Mouse (Mus musculus): ENCODE results near the gene 9430097D07Rik. TPM values are rescaled to one million over a fixed set of nuclear protein-coding genes. Genes with fewer than 3 reads are reported as not detected.
A peak's percentile ranks its signal among the peaks of the same experiment; 100 is the strongest.

Gene 9430097D07Rik
- polyA plus RNA-seq (2012; rRNA removed), result 0.38 and 0.46 TPM in 2 replicates

DNA sequence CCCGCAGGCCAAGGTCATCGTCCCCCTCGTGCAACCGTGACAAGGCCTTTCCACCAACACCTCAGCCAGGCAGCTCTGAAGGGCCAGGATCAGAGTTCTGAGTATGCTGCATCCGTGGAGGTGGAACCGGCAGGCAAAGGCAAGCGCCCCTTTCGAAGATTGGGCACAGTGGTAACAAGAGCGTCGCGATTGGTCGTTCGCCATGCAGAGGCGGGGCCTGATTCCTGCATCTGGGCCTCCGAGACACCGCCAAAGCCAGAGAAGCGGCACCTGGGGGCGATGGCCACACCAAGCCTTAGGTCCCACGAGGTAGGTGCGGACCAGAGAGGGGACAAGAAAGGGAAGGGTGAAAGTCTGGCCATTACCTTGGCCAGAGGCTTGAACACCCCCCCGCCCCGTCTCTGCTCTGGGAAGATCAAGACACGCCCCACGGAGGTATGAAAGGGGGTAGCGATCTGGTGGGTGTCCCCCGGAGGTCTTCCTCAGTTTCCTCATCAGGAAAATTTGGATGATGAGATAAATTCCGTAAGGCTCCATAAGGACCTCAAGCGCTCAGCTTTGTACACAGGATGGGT is at the start of gene 9430097D07Rik:
Gene 9430097D07Rik (minus strand): TSS at position 99 of the 575 bp plus-strand sequence.
- DNase-seq (ENCODE audit: extremely low spot score in 1 of 2, low spot score in 1 of 2), result peak; percentile 55 to 84

DNA sequence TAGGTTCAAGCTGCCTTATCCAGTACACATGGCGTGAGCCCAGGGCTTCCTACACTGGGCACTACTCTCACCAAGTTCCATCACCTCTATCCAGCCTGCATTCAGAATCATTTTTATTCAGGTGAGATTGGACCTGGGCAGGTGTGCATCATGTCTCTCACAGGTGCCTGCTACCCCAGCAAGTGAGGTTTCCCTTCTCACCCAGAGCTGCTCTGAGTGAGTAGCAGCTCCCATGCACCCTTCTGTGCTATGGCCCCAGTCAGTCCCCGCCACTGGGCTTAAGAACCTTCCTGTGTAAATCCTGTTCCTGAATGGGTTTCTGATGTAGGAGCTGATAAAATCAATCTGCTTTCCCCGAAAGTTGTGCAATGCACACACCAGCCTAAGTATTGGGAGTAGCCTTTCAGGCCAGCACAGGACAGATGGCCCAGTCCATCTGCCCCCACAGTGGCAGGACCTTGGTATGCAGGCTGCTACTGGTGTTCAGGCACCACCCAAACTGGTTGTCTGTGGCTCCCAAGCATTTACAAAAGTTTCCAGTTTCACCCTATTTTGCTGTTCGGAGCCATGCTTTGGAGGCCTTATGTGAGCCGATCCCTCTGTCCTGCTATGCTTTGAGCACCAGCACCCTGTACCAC is 48.7 kb upstream of the 9430097D07Rik start:
- no peak for DNase-seq (ENCODE audit: extremely low spot score in 1 of 2, low spot score in 1 of 2)

- DNase-seq (ENCODE audit: extremely low spot score in 1 of 2, low spot score in 1 of 2), result no peak
Measured at GRCm38 (mm10) chr2:32621517-32621859, 46.0 kb upstream of the 9430097D07Rik start, which contains the start of gene Ak1. Ak1 (plus strand) TSS chr2:32621758.

DNA sequence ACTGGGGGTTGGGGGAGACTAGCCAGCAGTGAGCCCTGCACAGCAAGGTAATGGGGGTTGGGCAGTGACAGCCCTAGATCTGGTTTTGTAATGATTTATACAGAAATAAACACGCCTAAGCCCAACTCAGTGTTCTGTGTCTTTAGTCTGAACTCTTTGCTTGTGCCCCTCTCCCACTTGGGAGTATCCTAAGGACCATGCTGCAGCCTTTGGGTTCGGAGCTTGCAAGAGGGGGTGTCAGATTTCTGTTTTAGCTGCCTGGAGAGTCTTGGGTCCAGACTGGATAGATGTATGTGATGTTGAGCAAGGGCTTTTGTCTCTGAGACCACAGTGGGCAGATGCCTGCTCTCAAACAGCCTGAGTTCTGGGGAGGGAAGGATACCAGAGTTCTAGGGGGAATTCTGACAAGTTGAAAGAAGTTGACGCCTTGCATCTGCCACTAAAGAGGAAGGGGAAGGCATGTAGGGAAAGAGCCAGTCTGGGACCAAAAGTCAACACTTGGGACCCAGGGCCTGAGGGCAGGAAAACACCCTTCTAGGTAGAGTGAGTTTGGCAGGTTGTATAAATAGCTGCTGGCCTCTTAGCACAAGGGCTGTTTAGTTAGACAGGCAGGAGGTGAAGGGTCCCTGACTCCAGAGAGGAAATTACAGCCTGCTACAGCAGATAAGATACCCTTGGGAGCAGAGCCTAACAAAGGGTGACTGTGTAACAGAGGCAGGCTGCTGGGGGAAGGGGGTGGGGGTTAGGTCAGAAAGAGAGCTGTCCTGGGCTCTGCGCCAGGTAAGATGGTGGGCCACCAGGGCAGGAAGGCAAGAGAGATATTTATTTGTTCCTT is 45.4 kb upstream of the 9430097D07Rik start:
- no peak for DNase-seq (ENCODE audit: extremely low spot score in 1 of 2, low spot score in 1 of 2)

DNA sequence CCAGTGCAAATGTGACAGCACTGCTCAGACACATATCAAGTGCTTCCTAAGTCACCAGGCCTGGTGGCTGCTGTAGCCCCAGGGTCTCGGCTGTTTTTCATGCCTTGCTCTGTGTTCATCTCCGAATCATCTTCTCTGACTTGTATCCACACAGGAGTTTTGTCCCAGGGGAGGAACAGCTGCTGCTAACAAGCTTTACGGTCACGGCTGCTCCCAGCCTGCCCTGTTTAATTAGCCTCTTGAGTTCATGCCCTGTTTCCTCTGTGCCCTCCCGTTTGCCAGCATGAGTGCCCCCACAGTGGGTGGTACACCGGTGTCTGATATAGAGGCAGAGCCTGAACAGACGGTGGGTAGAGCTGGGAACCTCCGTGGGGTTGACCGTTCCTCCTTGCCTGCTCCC is 42.6 kb upstream of the 9430097D07Rik start:
- DNase-seq (ENCODE audit: extremely low spot score in 1 of 2, low spot score in 1 of 2), result no peak

DNA sequence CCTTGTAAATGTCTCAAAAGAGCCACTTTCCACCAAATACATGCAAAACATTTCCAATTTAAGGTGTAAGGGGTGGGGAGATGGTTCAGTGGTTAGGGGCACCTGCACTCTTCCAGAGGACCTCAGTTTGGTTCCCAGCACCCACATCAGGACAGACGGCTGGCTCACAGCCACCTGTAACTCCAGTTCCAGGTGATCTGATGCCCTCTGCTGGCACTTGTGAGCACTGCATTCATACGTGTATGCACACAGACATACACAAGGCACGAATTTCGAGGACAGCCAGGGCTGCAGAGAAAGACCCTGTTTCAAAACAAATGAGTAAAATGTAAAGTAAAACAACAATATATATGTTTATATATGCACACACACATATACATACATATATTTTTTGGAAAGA is 42.1 kb upstream of the 9430097D07Rik start:
- no peak for DNase-seq (ENCODE audit: extremely low spot score in 1 of 2, low spot score in 1 of 2)

DNA sequence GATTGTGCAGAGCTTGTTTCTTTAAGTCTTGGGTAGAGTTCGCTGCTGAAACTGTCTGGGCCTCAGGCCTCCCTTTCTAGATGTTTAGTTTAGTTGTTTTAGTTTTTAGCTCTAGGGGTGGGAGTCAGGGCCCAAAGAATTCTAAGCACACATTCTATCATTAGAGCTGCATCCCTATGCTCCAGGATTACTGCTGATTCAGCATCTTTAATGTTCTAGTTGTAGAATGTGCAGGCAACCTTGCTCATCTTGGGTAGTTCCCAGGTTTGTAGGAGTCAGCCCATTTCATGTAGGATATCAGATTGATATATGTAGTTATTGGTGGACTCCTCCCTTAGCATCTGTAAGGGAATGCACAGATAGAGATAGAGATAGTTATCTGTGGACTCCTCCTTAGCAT is 41.6 kb upstream of the 9430097D07Rik start:
- no peak for DNase-seq (ENCODE audit: extremely low spot score in 1 of 2, low spot score in 1 of 2)

DNA sequence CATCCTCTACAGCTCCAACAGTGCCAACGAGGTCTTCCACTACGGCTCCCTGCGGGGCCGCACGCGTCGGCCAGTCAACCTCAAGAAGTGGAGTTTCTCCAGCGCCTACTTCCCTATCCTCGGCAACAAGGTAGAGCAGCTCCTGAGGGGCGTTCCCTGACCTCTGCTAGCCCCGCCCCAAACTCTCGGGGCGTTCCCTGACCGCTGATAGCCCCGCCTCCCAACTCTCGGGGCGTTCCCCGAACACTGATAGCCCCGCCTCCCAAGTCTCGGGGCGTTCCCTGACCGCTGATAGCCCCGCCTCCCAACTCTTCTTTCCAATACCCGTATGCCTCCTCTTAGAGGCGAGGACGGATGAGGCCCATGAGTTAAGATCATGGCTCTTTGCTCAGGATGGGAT is 36.8 kb upstream of the 9430097D07Rik start:
- no peak for DNase-seq (ENCODE audit: extremely low spot score in 1 of 2, low spot score in 1 of 2)

DNA sequence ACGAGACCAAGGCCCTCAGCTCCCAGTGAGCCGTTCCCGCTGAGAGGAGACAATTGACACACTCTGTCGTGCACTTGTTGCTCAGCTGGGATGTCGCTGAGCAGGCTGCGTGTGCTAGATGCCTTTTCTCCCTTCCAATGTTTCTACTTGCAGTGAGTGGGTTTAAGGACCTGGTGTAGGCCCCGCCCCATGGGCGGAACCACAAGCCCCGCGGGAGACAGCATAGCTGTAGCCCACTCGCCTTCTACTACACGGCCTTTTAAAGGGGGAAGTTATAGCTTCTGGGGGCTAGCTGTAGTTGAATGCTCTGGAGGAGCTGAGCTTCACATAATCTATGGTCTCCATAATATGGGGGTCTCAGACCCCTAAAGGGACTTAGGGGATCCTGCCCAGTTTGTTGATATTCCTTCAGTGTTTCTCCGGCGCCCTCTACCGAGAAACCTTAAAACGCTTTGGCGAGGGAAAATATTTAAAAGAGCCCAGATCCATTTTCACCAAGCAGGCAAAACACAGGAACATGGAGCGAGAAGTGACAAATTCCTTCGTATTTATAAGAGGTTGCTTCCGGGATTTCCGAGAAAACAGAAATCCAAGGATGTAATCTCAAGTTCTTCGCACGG is 35.2 kb upstream of the 9430097D07Rik start:
- DNase-seq (ENCODE audit: extremely low spot score in 1 of 2, low spot score in 1 of 2), result peak in 1 of 2 experiments; percentile 65

DNA sequence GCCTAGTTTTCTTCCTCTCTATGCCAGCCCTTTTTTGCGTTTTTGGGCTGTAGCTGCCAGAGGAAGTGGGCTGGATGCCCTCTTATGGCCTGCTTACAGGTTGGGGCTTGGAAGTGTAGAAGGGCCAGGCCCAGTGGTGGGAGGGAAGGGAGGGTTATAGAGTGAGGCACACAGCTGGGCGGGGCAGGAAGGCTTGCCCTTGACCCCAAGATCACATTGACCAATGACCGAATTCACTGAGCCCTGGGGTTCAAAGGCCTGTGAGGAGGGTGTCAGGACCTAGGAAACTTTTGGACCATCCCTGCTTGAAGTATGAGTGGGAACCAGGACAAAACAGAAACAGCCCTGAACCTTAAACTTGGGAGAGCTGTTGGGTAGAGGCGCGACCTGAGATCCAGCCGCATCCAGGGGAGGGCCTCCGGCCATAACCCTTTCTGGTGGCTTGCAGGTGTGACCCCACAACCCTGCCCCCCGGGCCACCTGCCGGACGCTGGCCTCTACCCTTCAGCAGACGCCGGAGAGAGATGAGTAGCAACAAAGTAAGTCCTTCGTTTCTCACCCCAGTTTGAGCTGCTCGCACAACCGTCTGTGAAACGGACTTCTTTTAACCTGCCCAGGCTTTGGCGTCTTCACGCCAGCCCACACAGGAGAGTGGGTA is 33.4 kb upstream of the 9430097D07Rik start:
- DNase-seq (ENCODE audit: extremely low spot score in 1 of 2, low spot score in 1 of 2), result no peak

DNA sequence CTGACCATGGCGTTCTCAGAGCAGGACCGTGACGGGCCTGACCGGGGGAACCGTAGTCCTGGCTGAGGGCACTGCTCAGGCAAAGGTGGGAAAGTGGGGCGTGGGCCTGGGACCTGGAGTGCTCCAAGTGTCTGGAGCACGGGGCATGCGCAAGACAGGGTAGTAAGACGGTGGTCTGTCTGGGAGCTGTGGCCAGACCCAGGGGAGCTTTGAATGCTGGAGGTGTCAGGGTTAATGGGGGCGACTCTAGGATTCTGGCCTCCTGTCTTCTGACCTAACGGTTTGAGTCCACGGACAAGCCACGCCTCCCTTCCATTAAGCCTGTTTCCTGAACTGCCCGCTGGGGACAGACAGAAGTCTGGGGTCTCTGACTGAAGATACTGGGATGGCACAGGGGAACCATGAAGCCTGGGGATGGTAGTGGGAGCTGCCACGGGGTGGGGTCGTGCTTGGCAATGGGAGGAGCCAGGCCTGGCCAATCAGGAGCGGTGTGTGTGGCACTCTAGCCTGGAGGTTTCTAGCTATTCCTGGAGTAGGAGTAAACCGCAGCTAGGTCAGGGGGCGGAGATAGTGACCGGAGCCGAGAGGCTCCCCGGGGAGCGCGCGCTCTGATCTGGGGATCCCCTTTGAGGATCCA is 32.8 kb upstream of the 9430097D07Rik start:
- DNase-seq (ENCODE audit: extremely low spot score in 1 of 2, low spot score in 1 of 2), result peak in 1 of 2 experiments; percentile 52

DNA sequence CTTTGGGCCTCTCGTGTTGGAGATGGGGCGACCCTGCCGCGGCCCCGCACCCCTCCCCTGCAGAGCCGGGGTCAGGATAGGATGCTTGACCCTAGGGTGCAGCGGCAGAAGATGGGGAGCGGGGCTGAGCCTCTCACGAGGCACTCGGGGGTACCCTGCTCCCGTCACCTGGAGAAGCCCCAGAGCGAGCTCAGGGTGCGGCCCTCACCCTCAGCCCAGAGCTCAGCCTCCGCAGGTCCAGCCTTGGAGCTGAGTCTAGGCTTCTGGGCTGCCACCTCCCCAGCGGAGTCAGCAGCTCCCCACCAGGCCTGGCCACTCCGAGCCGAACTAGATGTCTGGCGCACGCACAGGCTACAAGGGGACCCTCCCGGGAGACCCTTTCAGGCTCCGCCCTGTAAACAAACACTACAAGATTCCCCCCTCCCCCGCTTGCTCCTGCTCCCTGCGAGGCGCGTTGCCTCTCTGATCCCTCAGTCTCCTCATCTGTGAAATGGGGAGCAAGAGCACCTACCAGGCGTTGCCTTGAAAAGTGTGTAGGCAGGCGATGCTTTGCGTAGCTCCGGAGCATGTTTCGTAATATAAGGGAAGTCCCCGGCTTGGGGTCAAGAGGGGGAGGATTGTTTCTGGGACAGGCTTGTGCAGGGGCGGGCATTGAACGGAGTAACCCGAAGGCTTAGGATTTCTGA is 31.9 kb upstream of the 9430097D07Rik start:
- peak in 1 of 2 experiments; percentile 66 for DNase-seq (ENCODE audit: extremely low spot score in 1 of 2, low spot score in 1 of 2)

GRCm38 (mm10) chr2:32606161-32607142 is 31.0 kb upstream of the 9430097D07Rik start:
- peak in 1 of 2 experiments; percentile 84 for DNase-seq (ENCODE audit: extremely low spot score in 1 of 2, low spot score in 1 of 2)

DNA sequence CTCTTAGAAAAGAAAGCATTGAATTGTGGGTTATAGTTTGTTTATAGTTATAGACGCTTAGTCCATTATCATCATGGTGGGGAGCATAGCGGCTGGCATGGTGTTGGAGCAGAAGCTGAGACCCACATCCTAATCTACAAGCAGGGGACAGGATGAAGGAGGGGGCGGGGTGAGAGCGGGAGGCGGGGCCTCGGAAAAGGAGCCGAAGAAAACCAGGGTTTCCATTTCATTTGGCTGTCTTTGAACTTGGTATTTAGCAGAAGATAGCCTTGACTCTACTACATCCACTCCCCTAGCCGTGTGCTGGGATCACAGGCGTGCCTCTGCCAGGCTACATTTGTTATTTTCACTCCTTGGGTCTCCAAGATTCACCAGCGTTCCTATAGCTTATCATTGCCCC is 29.1 kb upstream of the 9430097D07Rik start:
- DNase-seq (ENCODE audit: extremely low spot score in 1 of 2, low spot score in 1 of 2), result no peak

GRCm38 (mm10) chr2:32602600-32603054 is 27.1 kb upstream of the 9430097D07Rik start:
- DNase-seq (ENCODE audit: extremely low spot score in 1 of 2, low spot score in 1 of 2), result peak; percentile 86 to 95

GRCm38 (mm10) chr2:32601417-32602065 is 26.1 kb upstream of the 9430097D07Rik start:
- no peak for DNase-seq (ENCODE audit: extremely low spot score in 1 of 2, low spot score in 1 of 2)

DNA sequence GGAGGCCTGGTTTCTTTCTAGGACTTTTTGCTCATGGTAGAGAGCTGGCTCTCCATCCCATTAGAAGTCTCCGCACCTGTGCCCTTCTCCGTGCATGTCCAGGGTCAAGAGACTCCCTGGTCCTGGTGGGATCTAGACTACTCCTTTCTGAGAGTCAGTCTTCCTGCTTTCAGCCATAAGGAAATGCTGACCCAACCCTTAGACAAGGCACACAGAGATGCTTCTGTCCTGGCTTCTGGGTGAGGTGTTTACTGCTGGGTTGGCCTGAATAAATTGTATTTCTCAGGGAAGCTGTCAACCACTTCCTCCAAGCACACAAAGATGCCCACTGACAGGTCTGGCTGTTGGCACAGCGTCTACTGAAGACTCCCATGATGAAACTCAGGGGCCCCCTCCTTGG is 23.9 kb upstream of the 9430097D07Rik start, which contains the start of gene St6galnac6:
Gene St6galnac6 (plus strand): TSS at position 301 of the 400 bp plus-strand sequence.
- DNase-seq (ENCODE audit: extremely low spot score in 1 of 2, low spot score in 1 of 2), result no peak

DNA sequence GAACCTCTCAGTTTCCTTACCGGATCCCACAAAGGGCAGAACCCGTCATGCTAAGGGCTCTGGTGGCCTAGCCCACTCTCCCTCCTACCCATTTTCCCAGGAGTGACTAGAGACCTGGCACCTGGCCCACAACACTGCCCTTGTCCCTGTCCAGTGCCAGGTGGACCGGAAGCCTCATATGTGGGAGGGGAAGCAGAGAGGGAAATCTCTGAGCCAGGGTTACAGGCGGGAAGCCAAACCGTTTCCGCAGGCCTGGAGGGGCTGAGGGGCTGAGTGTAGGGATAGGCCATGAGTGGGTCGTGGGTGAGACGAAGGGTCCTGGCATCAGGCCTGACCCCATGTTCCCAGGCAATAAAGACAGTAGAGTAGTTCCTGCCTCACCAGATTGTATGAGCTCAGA is 23.0 kb upstream of the 9430097D07Rik start:
- DNase-seq (ENCODE audit: extremely low spot score in 1 of 2, low spot score in 1 of 2), result no peak
